Comparison of ENCODE assay signal across 9 mouse cellular contexts in genomic region chr4:145836863-145837440, GRCm38 (mm10). TPM values are rescaled to one million over a fixed set of nuclear protein-coding genes. Genes with fewer than 3 reads are reported as not detected.
A peak's percentile ranks its signal among the peaks of the same experiment; 100 is the strongest.
DNase-seq lines count a peak whose midpoint lies in the region; ATAC-seq lines count a peak whose summit lies in the region.
"Not testable (repeated sequence)": the region's sequence is repeated elsewhere in the genome, so short reads cannot be mapped to it uniquely, and the experiment has no call there.
"Had no signal": no experiment of that assay in that cellular context is flagged by ENCODE, and none has a peak within 500 bp of the region (broad histone marks: within the 10 kb centered on the region; RNA-seq: fewer than 3 reads in every experiment).

No protein-coding gene starts in this region.

- H3K9ac ChIP-seq in forebrain, embryonic 12.5 days; heart, embryonic 14.5 days (ENCODE audit: low read length); kidney, embryonic 14.5 days (ENCODE audit: low read depth, low read length); liver, embryonic 12.5 days; midbrain, embryonic 15.5 days; stomach, embryonic 16.5 days (ENCODE audit: low read length): not testable (repeated sequence)

- H3K27me3 ChIP-seq in forebrain, embryonic 12.5 days; heart, embryonic 14.5 days (ENCODE audit: control insufficient read depth, insufficient read depth, low read length); kidney, embryonic 14.5 days (ENCODE audit: control insufficient read depth, insufficient read depth, low read length); liver, embryonic 12.5 days (replicated peaks); midbrain, embryonic 15.5 days (replicated peaks); stomach, embryonic 16.5 days (ENCODE audit: control insufficient read depth, insufficient read depth, low read length): not testable (repeated sequence)

- not testable (repeated sequence) for H3K4me3 ChIP-seq in forebrain, embryonic 12.5 days (replicated peaks); heart, embryonic 14.5 days (ENCODE audit: control insufficient read depth in 1 of 2, insufficient read depth in 1 of 2, low read depth in 1 of 2, low read length in 2 of 2); kidney, embryonic 14.5 days (ENCODE audit: low read length); liver, embryonic 12.5 days; midbrain, embryonic 15.5 days; stomach, embryonic 16.5 days (replicated peaks; ENCODE audit: low read length)

- not testable (repeated sequence) for H3K4me1 ChIP-seq in forebrain, embryonic 12.5 days; heart, embryonic 14.5 days (ENCODE audit: control insufficient read depth in 2 of 2, insufficient read depth in 2 of 2, low read length in 2 of 2); kidney, embryonic 14.5 days (ENCODE audit: control insufficient read depth, insufficient read depth, low read length); liver, embryonic 12.5 days; midbrain, embryonic 15.5 days; stomach, embryonic 16.5 days (ENCODE audit: control insufficient read depth, insufficient read depth, low read length)

- H3K36me3 ChIP-seq in forebrain, embryonic 12.5 days (replicated peaks); heart, embryonic 14.5 days (ENCODE audit: control insufficient read depth, insufficient read depth, low read length); kidney, embryonic 14.5 days (ENCODE audit: control insufficient read depth, insufficient read depth, low read length); liver, embryonic 12.5 days; midbrain, embryonic 15.5 days (replicated peaks); stomach, embryonic 16.5 days (ENCODE audit: control insufficient read depth, insufficient read depth, low read length): not testable (repeated sequence)

- not testable (repeated sequence) for H3K4me2 ChIP-seq in forebrain, embryonic 12.5 days; heart, embryonic 14.5 days (ENCODE audit: low read length); kidney, embryonic 14.5 days (replicated peaks; ENCODE audit: low read depth, low read length); liver, embryonic 12.5 days; midbrain, embryonic 15.5 days; stomach, embryonic 16.5 days (ENCODE audit: low read depth, low read length)

- peak; percentile 83 for ATAC-seq in forebrain, embryonic 12.5 days (ENCODE audit: low FRiP score)
- peak; percentile 85 for ATAC-seq in heart, embryonic 14.5 days (ENCODE audit: insufficient number of reproducible peaks, insufficient read depth, low FRiP score, low read depth)
- ATAC-seq in kidney, embryonic 14.5 days (ENCODE audit: low FRiP score, low TSS enrichment) = peak; percentile 91
- ATAC-seq in liver, embryonic 12.5 days = peak; percentile 70
- ATAC-seq in midbrain, embryonic 15.5 days (replicated peaks) = peak; percentile 85
- peak; percentile 84 for ATAC-seq in stomach, embryonic 16.5 days (ENCODE audit: insufficient read depth, low FRiP score)

- H3K9me3 ChIP-seq in forebrain, embryonic 12.5 days = peaks cover 15% of the 10 kb centered on the region
- H3K9me3 ChIP-seq in heart, embryonic 14.5 days (ENCODE audit: control insufficient read depth, low read length) = peaks cover 12% of the 10 kb centered on the region
- peaks cover 14% of the 10 kb centered on the region for H3K9me3 ChIP-seq in kidney, embryonic 14.5 days (ENCODE audit: control insufficient read depth, low read length)
- not testable (repeated sequence) for H3K9me3 ChIP-seq in liver, embryonic 12.5 days (replicated peaks); midbrain, embryonic 15.5 days; stomach, embryonic 16.5 days (replicated peaks; ENCODE audit: control insufficient read depth, low read length)

- H3K27ac ChIP-seq in forebrain, embryonic 12.5 days; heart, embryonic 14.5 days (replicated peaks in 1 of 2; ENCODE audit: control insufficient read depth in 1 of 2, insufficient read depth in 1 of 2, low read depth in 2 of 2, low read length in 2 of 2); kidney, embryonic 14.5 days (ENCODE audit: low read depth, low read length); liver, embryonic 12.5 days; midbrain, embryonic 15.5 days; stomach, embryonic 16.5 days (ENCODE audit: low read length): not testable (repeated sequence)

- WGBS in forebrain, embryonic 12.5 days = 67% methylated on average over 53 of the region's 75 CpGs
- WGBS in heart, embryonic 14.5 days = 50% methylated on average over 47 of the region's 75 CpGs
- WGBS in kidney, embryonic 14.5 days = 61% methylated on average over 47 of the region's 75 CpGs
- WGBS in liver, embryonic 12.5 days (ENCODE audit: insufficient replicate concordance) = 44% methylated on average over 54 of the region's 75 CpGs
- WGBS in midbrain, embryonic 15.5 days = 66% methylated on average over 56 of the region's 75 CpGs
- 58% methylated on average over 47 of the region's 75 CpGs for WGBS in stomach, embryonic 16.5 days

- peak; percentile 3 for DNase-seq in adrenal gland, postnatal 25 days

RNA-seq across cellular contexts. Expression of gene Zfp986, which starts 31.6 kb away (rescaled TPM):
- not detected in 2 replicates for total RNA-seq in adrenal gland, postnatal 25 days (2021)
- not detected in 2 replicates for polyA plus RNA-seq in forebrain, embryonic 12.5 days (2016; fragmentation: Nextera tagmentation; extraction: Ambion mirVana)
- not detected in 2 replicates for polyA plus RNA-seq in heart, embryonic 14.5 days (2014; fragmentation: Nextera tagmentation; extraction: Ambion mirVana)
- polyA plus RNA-seq in kidney, embryonic 14.5 days (2014; fragmentation: Nextera tagmentation; extraction: Ambion mirVana) = not detected in 2 replicates
- polyA plus RNA-seq in liver, embryonic 12.5 days (2016; fragmentation: Nextera tagmentation; extraction: Ambion mirVana) = not detected in 2 replicates
- polyA plus RNA-seq in midbrain, embryonic 15.5 days (2015; fragmentation: Nextera tagmentation; extraction: Ambion mirVana) = not detected in 2 replicates
- polyA plus RNA-seq in stomach, embryonic 16.5 days (2015; fragmentation: Nextera tagmentation; extraction: Ambion mirVana) = not detected in 2 replicates
- total RNA-seq: heart, postnatal 25 days had no signal
- polyA plus RNA-seq: erythroblast, embryonic 14.5 days had no signal
